8 mouse cellular contexts compared by ENCODE assay signal in the genomic region with DNA sequence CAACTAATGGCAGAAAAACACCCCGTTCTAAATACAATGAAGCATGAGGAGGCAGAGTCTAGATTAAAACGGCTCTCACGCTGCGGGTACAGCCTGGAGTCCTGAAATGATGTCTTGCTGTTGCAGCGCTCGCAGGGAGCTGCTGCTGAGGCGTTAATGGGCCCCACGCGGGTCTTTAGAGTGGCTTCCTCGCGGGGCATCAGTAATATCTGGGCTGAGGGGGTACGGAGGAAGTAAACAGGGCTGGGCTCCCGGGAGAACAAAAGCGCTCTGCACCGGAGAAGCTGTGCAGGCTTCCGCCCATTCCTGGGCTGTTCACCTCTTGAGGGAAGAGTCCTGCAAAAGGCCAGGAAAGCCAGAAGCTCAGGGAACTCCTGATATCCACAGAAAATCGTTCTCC.
DNase-seq lines count a peak whose midpoint lies in the region; ATAC-seq and TF ChIP-seq lines count a peak whose summit lies in the region.
"Had no signal": no experiment of that assay in that cellular context is flagged by ENCODE, and none has a peak within 500 bp of the region (broad histone marks: within the 10 kb centered on the region; RNA-seq: fewer than 3 reads in every experiment).

No protein-coding gene starts in this region.

- H3K9me3 ChIP-seq in kidney, embryonic 15.5 days (replicated peaks): no peaks in the 10 kb centered on the region
- H3K9me3 ChIP-seq in hindbrain, postnatal 0 days (ENCODE audit: low read length): no peaks in the 10 kb centered on the region
- H3K9me3 ChIP-seq: midbrain, embryonic 12.5 days had no signal

- H3K4me2 ChIP-seq in kidney, embryonic 15.5 days: peak overlapping the region; percentile 31; the same call in 1 of the 2 replicates
- peak overlapping the region; percentile 37 for H3K4me2 ChIP-seq in hindbrain, postnatal 0 days (ENCODE audit: low read depth, low read length)
- H3K4me2 ChIP-seq: midbrain, embryonic 12.5 days had no signal

- 0 out of 2 replicates have a peak, but pooled peaks cover 4% of the 10 kb centered on the region for H3K4me1 ChIP-seq in kidney, embryonic 15.5 days
- no peaks in the 10 kb centered on the region for H3K4me1 ChIP-seq in hindbrain, postnatal 0 days (ENCODE audit: insufficient read depth, low read length)
- H3K4me1 ChIP-seq: midbrain, embryonic 12.5 days had no signal

- ATAC-seq in kidney, embryonic 15.5 days (replicated peaks; ENCODE audit: low FRiP score): no peak
- no peak for ATAC-seq in hindbrain, postnatal 0 days

- H3K9ac ChIP-seq in kidney, embryonic 15.5 days: no peak overlapping the region
- no peak overlapping the region for H3K9ac ChIP-seq in hindbrain, postnatal 0 days (replicated peaks; ENCODE audit: low read length)
- H3K9ac ChIP-seq: midbrain, embryonic 12.5 days had no signal

- no peak for TF ChIP-seq CTCF in hindbrain, postnatal 0 days (IDR thresholded peaks at IDR 0.05; ENCODE audit: low read depth)

- WGBS in kidney, embryonic 15.5 days: 56% methylated on average over 17 of the region's 17 CpGs
- WGBS in hindbrain, postnatal 0 days: 53% methylated on average over 17 of the region's 17 CpGs

- H3K27ac ChIP-seq in kidney, embryonic 15.5 days: no peak overlapping the region
- no peak overlapping the region for H3K27ac ChIP-seq in hindbrain, postnatal 0 days
- H3K27ac ChIP-seq: midbrain, embryonic 12.5 days had no signal

- no peak for DNase-seq in kidney, adult 9 months
- peak; percentile 4 for DNase-seq in testis, postnatal 14 days (ENCODE audit: low spot score)
- DNase-seq in testis, postnatal 10 days (ENCODE audit: low spot score): no peak
- no peak for DNase-seq in hindbrain, postnatal 0 days (ENCODE audit: low spot score)
- DNase-seq in urinary bladder, postnatal 14 days (ENCODE audit: low spot score): no peak
- DNase-seq in thymus, adult 18-20 months: no peak

- H3K36me3 ChIP-seq in kidney, embryonic 15.5 days: no peaks in the 10 kb centered on the region
- H3K36me3 ChIP-seq in hindbrain, postnatal 0 days (ENCODE audit: insufficient read depth, low read length): no peaks in the 10 kb centered on the region
- H3K36me3 ChIP-seq: midbrain, embryonic 12.5 days had no signal

- H3K27me3 ChIP-seq in kidney, embryonic 15.5 days: no peaks in the 10 kb centered on the region
- no peaks in the 10 kb centered on the region for H3K27me3 ChIP-seq in hindbrain, postnatal 0 days (ENCODE audit: insufficient read depth, low read length)
- H3K27me3 ChIP-seq: midbrain, embryonic 12.5 days had no signal

- no peak overlapping the region for H3K4me3 ChIP-seq in kidney, embryonic 15.5 days (replicated peaks)
- H3K4me3 ChIP-seq in hindbrain, postnatal 0 days (ENCODE audit: low read length): no peak overlapping the region
- H3K4me3 ChIP-seq: midbrain, embryonic 12.5 days had no signal
